Mouse (Mus musculus) adrenal gland, postnatal 10 days (tissue): ENCODE measurements at regions not wholly inside any gene's neighbourhood (a gene's known extent, or its start where the extent isn't known, plus 50 kb on each side); places are given as distances from the start of the nearest gene placed in this dataset.
"Not testable (repeated sequence)": the region's sequence is repeated elsewhere in the genome, so short reads cannot be mapped to it uniquely, and the experiment has no call there.

ENCODE experiments used
- DNase-seq: peaks from one replicate; pipeline ENCODE4 v3.0.0; 2021; ENCODE audit warnings: mixed read lengths

DNA sequence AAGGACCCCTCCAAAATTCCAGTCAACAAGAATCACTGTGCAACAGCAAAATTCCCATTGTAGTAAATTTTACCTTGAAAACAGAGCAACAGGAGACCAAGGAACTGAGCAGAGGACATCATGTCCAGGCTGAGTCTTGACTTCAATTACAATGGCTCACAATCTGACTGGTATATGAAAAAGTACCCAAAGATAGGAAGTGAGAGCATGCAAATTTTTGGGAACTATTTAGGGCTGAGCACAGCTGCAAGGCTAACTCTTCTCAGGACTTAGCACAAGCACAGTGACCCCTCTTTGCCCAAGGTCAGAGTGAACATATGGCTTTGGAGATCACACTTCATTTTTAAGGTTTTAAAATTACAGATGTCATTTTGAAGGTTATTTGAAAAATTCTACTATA lies 1096.7 kb upstream of the Tacstd2 start:
- DNase-seq = not testable (repeated sequence)

DNA sequence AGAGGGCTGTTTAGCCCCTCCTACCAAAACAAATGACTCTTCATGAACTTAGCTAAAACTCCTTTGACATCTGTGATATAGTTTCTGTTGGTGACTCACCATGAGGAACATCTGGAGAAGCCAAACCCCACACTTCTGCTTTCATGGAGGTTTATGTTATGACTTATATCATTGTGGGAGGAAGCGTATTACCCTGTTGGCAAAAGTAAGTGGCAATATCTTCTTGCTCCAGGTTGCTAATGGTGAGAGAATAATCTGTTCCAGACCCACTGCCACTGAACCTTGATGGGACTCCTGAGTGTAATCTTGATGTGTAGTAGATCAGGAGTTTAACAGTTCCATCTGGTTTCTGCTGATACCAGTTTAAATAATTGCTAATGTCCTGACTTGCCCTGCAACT lies 1096.2 kb upstream of the Tacstd2 start:
- DNase-seq = no peak

DNA sequence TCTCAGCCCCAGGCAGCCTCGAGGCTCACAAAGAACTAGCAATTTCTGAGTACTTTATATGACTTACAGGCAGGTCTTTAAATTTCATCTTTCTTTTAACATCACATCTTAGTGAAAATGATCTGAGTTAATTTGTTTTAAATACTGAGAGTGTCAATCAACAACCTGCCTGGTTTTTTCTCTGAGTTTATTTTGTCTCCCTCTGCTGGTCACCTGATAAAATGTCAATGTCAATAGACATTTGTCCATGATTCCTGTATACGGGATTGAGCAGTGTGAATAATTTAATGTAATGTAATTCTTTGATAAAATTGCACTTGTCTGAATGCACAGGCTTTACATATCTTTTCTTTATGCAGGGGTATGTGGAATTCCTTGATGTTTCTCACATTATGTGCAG lies 1070.4 kb upstream of the Tacstd2 start:
- no peak for DNase-seq
